Mouse (Mus musculus): Measurements from ENCODE around the gene Gm49403. TPM values are rescaled to one million over a fixed set of nuclear protein-coding genes. Genes with fewer than 3 reads are reported as not detected.

Gm49403 gene
- polyA plus RNA-seq, 1 experiment, result not detected

GRCm38 (mm10) chr19:8850402-8850901 is 33.3 kb upstream of the Gm49403 start, which contains the start of gene Lrrn4cl:
Gene Lrrn4cl, plus strand, starts transcription at chr19:8850768.
- TF ChIP-seq CTCF (IDR thresholded peaks at IDR 0.05; ENCODE audit: control insufficient read depth, insufficient read depth, insufficient read length) (no peak), MYOG (IDR thresholded peaks at IDR 0.05; ENCODE audit: control insufficient read depth, extremely low read depth, insufficient read length) (no peak), USF1 (IDR thresholded peaks at IDR 0.05; ENCODE audit: low read depth) (peak; percentile 43)
- Histone ChIP-seq H3K79me2 (ENCODE audit: control insufficient read depth, insufficient read depth) (no peaks in the 10 kb centered on the region), H3K36me3 (ENCODE audit: control insufficient read depth, insufficient read depth) (peaks cover 31% of the 10 kb centered on the region), H3K79me3 (ENCODE audit: low read depth) (no peaks in the 10 kb centered on the region), H3K4me3 (ENCODE audit: insufficient read depth, poor library complexity, severe bottlenecking) (no peak within 1 kb of the TSS), H3ac (ENCODE audit: control insufficient read depth, insufficient read length, low read depth) (no peak within 1 kb of the TSS), H3K27me3 (ENCODE audit: control insufficient read depth, insufficient read depth, insufficient read length) (no peaks in the 10 kb centered on the region)

- H3K4me3 ChIP-seq (ENCODE audit: insufficient read depth, poor library complexity, severe bottlenecking), result no peak overlapping the region
- no peaks in the 10 kb centered on the region for H3K27me3 ChIP-seq (ENCODE audit: control insufficient read depth, insufficient read depth, insufficient read length)
These were observed 32.1 kb upstream of the Gm49403 start for GRCm38 (mm10) chr19:8851639-8852038.

GRCm38 (mm10) chr19:8852236-8852928 is 31.3 kb upstream of the Gm49403 start:
- peaks cover 11% of the 10 kb centered on the region for H3K36me3 ChIP-seq (ENCODE audit: control insufficient read depth, insufficient read depth)
- H3K4me3 ChIP-seq (ENCODE audit: insufficient read depth, poor library complexity, severe bottlenecking), result no peak overlapping the region
- TF ChIP-seq MAX (IDR thresholded peaks at IDR 0.05) (no peak), CEBPB (IDR thresholded peaks at IDR 0.05; ENCODE audit: low read depth) (no peak), FOSL1 (IDR thresholded peaks at IDR 0.05; ENCODE audit: insufficient read depth, low read length, poor library complexity, severe bottlenecking) (no peak), CTCF (IDR thresholded peaks at IDR 0.05; ENCODE audit: control insufficient read depth, insufficient read depth, insufficient read length) (no peak), MYOD1 (IDR thresholded peaks at IDR 0.05; ENCODE audit: control insufficient read depth, insufficient read length, low read depth) (no peak), MYOG (IDR thresholded peaks at IDR 0.05; ENCODE audit: control insufficient read depth, extremely low read depth, insufficient read length) (no peak), USF1 (IDR thresholded peaks at IDR 0.05; ENCODE audit: low read depth) (no peak)
- no peaks in the 10 kb centered on the region for H3K27me3 ChIP-seq (ENCODE audit: control insufficient read depth, insufficient read depth, insufficient read length)
- H3K79me3 ChIP-seq (ENCODE audit: low read depth), result no peaks in the 10 kb centered on the region
- no peaks in the 10 kb centered on the region for H3K79me2 ChIP-seq (ENCODE audit: control insufficient read depth, insufficient read depth)
- no peak overlapping the region for H3ac ChIP-seq (ENCODE audit: control insufficient read depth, insufficient read length, low read depth)

More at GRCm38 (mm10) chr19:8851639-8852038, 32.1 kb upstream of the Gm49403 start:
- H3K36me3 ChIP-seq (ENCODE audit: control insufficient read depth, insufficient read depth), result peaks cover 19% of the 10 kb centered on the region
- H3K79me2 ChIP-seq (ENCODE audit: control insufficient read depth, insufficient read depth), result no peaks in the 10 kb centered on the region
- TF ChIP-seq CTCF (IDR thresholded peaks at IDR 0.05; ENCODE audit: control insufficient read depth, insufficient read depth, insufficient read length) (no peak), MYOD1 (IDR thresholded peaks at IDR 0.05; ENCODE audit: control insufficient read depth, insufficient read length, low read depth) (no peak), MYOG (IDR thresholded peaks at IDR 0.05; ENCODE audit: control insufficient read depth, extremely low read depth, insufficient read length) (no peak), FOSL1 (IDR thresholded peaks at IDR 0.05; ENCODE audit: insufficient read depth, low read length, poor library complexity, severe bottlenecking) (no peak), MAX (IDR thresholded peaks at IDR 0.05) (no peak), CEBPB (IDR thresholded peaks at IDR 0.05; ENCODE audit: low read depth) (no peak), USF1 (IDR thresholded peaks at IDR 0.05; ENCODE audit: low read depth) (no peak)
- H3K79me3 ChIP-seq (ENCODE audit: low read depth), result no peaks in the 10 kb centered on the region
- no peak overlapping the region for H3ac ChIP-seq (ENCODE audit: control insufficient read depth, insufficient read length, low read depth)

- H3ac ChIP-seq (ENCODE audit: control insufficient read depth, insufficient read length, low read depth), result no peak overlapping the region
- no peaks in the 10 kb centered on the region for H3K79me3 ChIP-seq (ENCODE audit: low read depth)
- TF ChIP-seq FOSL1 (IDR thresholded peaks at IDR 0.05; ENCODE audit: insufficient read depth, low read length, poor library complexity, severe bottlenecking) (no peak), MAX (IDR thresholded peaks at IDR 0.05) (no peak), MYOD1 (IDR thresholded peaks at IDR 0.05; ENCODE audit: control insufficient read depth, insufficient read length, low read depth) (no peak), USF1 (IDR thresholded peaks at IDR 0.05; ENCODE audit: low read depth) (no peak), CTCF (IDR thresholded peaks at IDR 0.05; ENCODE audit: control insufficient read depth, insufficient read depth, insufficient read length) (no peak), MYOG (IDR thresholded peaks at IDR 0.05; ENCODE audit: control insufficient read depth, extremely low read depth, insufficient read length) (no peak)
- no peak overlapping the region for H3K4me3 ChIP-seq (ENCODE audit: insufficient read depth, poor library complexity, severe bottlenecking)
- no peaks in the 10 kb centered on the region for H3K27me3 ChIP-seq (ENCODE audit: control insufficient read depth, insufficient read depth, insufficient read length)
- H3K79me2 ChIP-seq (ENCODE audit: control insufficient read depth, insufficient read depth), result no peaks in the 10 kb centered on the region
- peaks cover 7% of the 10 kb centered on the region for H3K36me3 ChIP-seq (ENCODE audit: control insufficient read depth, insufficient read depth)
These were observed 30.6 kb upstream of the Gm49403 start for GRCm38 (mm10) chr19:8853117-8853516.

DNA sequence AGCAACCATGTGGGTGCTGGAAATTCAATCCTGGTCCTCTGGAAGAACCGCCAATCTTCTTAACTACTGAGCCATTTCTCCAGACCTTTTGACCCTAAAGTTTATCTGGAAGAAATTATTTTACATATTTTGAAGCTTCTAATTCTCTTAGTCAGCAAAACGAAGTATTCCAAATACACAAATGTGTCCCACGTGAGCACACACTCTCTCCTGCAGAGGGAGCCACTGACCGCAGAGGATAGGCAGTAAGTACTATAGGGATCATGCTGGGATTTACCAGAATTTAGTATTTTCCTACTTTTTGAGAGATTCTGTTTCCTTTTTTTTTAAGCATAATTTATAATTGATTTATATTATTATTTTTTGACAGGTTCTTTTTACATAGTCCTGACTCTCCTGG is 26.0 kb upstream of the Gm49403 start:
- no peak overlapping the region for H3ac ChIP-seq (ENCODE audit: control insufficient read depth, insufficient read length, low read depth)
- no peaks in the 10 kb centered on the region for H3K27me3 ChIP-seq (ENCODE audit: control insufficient read depth, insufficient read depth, insufficient read length)
- H3K79me3 ChIP-seq (ENCODE audit: low read depth), result no peaks in the 10 kb centered on the region
- H3K4me3 ChIP-seq (ENCODE audit: insufficient read depth, poor library complexity, severe bottlenecking), result no peak overlapping the region
- H3K79me2 ChIP-seq (ENCODE audit: control insufficient read depth, insufficient read depth), result no peaks in the 10 kb centered on the region
- no peaks in the 10 kb centered on the region for H3K36me3 ChIP-seq (ENCODE audit: control insufficient read depth, insufficient read depth)
- TF ChIP-seq CEBPB (IDR thresholded peaks at IDR 0.05; ENCODE audit: low read depth), result no peak
- TF ChIP-seq MYOD1 (IDR thresholded peaks at IDR 0.05; ENCODE audit: control insufficient read depth, insufficient read length, low read depth), result no peak
- TF ChIP-seq USF1 (IDR thresholded peaks at IDR 0.05; ENCODE audit: low read depth), result peak; percentile 79
- TF ChIP-seq FOSL1 (IDR thresholded peaks at IDR 0.05; ENCODE audit: insufficient read depth, low read length, poor library complexity, severe bottlenecking), result no peak
- peak; percentile 16 for TF ChIP-seq CTCF (IDR thresholded peaks at IDR 0.05; ENCODE audit: control insufficient read depth, insufficient read depth, insufficient read length)
- TF ChIP-seq MYOG (IDR thresholded peaks at IDR 0.05; ENCODE audit: control insufficient read depth, extremely low read depth, insufficient read length), result no peak
